Mouse (Mus musculus) kidney, adult 2 months (tissue): ENCODE data around the gene Nav3.

Experiments used
- CTCF ChIP-seq: fragments of 200-500 bp; conservative IDR thresholded peaks from 2 replicates; pipeline ENCODE4 v1.5.1; 2011; ENCODE audit warnings: low read depth, mild to moderate bottlenecking, control low read depth, low read length, moderate library complexity, mixed read lengths; ENCODE audit not compliant: insufficient read depth, insufficient read length
- POLR2A ChIP-seq: fragments of 200-500 bp; IDR thresholded peaks from one replicate; pipeline ENCODE4 v1.6.1; 2011; ENCODE audit warnings: low read depth, low read length, control low read depth

- TF ChIP-seq CTCF = no peak
- TF ChIP-seq POLR2A = no peak
Observed at GRCm38 (mm10) chr10:110477689-110478314, 21.8 kb upstream of the Nav3 start.
